Mouse (Mus musculus): Measurements from ENCODE around the gene Camkk1.

The Camkk1 gene

DNA sequence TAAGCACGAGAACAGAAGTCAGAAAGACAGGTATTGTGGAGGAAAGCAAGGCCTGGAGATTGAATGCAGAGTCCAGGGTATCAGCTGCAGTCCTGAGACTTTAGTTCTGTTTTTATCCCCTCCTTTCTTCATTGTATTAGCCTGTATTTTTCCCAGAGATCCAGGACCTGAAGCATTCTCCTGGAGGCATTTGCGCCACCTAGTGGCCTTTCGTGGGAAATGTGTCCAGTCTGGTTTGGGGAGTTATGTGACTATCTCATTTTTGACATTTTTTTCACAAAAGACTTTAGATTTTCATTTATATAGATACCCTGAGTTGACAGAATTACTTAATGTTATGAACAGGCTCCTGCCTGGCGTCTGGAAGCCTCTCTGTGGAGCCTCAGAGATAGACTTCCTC, 30.5 kb downstream of the Camkk1 start:
- DNase-seq (ENCODE audit: low spot score): peak; percentile 86

DNA sequence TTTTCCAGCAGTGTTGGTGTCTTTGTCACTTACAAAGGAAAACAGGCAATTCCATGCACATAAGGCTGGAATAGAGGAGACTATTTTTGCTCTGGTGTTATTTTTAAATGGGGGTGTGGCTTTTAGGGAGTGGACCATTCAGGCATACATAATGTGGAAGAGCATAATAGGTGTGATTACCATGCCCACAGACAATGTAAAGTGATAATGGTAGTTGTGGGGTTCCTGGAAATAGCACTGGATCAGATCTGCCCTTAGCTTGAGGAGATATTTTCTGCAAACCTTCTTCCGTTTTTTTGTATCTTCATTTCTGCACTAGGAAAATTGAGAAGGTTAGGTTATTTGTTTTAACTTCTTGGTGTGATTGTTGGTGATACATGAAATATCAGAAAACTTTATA, 34.0 kb downstream of the Camkk1 start:
- no peak for DNase-seq (ENCODE audit: low spot score)

DNA sequence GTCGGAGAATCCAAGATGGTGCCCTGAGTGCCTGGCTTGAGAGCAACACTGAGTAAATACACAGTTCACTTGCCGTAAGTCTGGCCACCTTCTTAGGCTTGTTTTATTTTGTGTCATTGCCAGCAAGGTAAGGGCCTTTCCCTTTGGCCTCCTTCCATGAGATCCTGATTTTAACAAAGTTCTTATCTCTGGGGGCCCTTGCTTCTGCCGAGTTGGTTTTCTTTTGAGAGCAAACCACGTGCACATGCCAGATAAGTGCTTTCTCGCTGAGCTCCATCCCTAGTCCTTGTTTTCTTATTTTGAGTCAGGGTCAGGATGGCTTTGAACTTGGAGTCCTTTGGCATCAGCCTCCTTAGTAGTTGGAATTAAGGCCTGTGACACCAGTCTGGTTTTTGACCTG, 38.9 kb downstream of the Camkk1 start:
- no peak for DNase-seq (ENCODE audit: low spot score)

DNA sequence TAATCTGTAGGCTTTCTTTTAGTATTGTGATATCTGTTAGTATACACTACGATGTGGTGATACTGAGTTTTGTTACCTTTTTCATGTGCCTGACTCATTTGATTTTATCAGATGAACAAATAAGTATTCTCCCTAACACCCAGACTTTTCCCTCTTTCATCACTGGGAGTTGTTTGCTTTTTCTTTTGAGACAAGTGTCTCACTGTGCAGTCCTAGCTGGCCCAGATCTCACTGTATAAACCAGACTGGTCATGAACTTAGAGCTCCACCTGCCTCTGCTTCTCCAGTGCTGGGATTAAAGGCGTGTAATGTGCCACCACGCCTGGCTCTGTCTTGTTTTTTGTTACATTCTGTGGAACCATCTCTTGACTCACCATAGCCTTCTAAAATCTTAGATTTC, 40.8 kb downstream of the Camkk1 start:
- no peak for DNase-seq (ENCODE audit: low spot score)

DNA sequence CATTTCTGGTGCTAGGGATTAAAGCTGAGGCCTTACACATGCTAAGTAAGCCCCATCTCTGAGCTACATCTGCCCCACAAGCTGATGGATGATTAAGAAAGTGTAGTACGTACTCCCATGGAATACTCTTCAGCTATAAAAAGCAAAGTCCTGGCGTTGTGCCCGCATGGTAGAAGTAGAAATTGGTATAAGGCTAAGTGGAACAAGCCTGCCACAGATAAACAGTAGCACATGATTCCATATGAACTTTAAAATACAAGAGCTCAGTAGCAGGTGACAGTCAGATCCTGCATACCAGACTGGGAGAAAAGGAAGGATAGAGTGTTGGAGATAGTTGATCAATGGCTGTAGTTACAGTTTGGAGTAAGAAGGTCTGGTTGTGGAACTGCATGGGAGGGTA, 42.6 kb downstream of the Camkk1 start:
- no peak for DNase-seq (ENCODE audit: low spot score)

DNA sequence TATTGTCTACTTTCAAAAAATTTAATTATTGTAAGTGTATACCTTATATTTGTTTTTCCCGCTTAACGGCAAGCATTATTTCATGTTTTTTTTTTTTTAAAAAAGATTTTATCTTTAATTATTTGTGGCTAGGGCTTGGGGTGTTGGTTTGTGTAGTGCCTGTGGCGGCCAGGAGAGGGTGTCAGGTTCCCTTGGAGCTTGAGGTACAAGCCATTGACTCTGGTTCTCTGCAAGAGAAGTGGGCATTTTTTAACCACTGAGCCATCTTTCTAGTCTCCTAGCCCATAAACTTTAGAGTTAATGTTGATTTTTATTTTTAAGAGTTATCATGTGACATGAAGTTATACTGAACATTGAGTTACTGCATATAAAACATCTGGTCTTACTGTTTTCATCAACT, 53.0 kb downstream of the Camkk1 start:
- peak; percentile 13 for DNase-seq (ENCODE audit: low spot score)

DNA sequence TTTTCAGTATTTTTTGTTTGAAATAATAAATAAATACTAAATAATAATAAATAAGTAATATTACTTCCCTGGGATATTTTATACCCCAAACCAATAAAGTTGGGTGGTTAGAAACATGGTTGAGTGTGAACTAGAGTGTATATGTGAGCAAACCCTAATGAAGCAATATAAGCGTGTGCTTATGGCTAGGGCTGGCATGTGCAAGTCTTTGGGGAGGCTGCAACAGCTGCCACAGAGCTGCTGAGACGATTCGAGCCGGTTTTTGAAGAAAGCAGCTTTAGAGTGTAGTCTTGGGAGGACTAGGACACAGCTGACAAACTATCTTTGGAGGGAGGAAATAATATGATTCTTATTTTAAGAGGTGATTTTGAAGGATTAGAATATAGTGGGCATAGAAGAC, 57.5 kb downstream of the Camkk1 start:
- no peak for DNase-seq (ENCODE audit: low spot score)

DNA sequence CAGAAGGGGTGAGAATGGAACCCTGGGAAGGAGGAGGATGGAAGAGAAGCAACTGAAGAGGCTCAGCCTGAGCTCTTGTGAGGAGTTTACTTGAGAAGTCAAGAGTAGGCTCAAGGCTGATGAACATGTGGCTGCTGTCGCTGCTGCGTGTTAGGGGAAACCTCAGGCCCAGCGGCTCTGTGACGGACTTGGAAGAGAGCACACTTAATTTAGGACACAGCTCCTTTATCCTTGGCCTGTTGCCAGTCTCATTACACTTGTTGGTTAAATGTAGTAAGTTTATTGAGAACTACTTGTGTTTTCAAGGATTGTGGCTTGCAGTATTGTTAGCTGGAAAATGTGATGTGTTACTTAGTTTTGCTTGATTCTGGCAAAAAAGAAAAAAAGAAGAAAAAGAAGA, 57.9 kb downstream of the Camkk1 start:
- peak; percentile 9 for DNase-seq (ENCODE audit: low spot score)

DNA sequence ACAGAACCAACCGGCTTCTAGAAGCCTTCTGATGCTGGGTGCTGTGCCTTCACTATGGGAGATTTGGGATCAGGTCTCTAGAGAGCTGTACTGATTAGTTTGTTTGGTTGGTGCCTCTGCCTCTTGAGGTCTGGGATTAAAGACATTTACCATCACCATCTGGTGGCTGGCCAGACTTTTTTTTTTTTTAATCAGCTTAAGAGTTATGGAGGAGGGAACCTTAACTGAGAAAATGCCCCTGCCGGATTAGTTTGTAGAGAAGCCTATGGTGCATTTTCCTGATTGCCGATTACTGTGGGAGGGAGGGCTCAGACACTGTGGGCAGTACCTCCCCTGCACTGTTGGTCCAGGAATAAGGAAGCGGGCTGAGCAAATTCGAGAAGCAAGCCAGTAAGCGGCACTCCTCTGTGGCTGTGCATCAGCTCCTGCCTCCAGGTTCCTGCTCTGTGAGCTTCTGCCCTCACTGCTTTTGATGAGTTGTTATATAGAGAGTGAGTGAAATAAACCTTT, 58.5 kb downstream of the Camkk1 start:
- peak; percentile 46 for DNase-seq (ENCODE audit: low spot score)

DNA sequence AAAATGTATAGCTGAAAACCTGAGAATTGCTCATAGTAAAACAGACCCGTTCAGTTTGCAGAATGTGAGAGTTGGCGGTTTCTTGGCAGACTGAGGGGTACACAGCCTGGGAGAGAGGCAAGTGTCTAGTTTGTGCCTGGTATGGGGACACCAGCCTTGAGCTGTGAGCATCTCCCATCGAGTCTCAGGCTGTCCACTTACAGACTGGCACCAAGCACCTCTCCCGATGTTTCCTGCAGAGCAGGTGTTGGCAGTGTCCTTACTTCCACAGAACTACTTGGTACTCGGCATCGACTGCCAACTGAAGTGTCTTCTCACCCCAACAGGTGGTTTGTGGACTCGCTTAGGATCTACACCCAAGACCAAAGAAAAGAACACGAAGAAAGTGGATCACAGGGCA, 59.8 kb downstream of the Camkk1 start:
- DNase-seq (ENCODE audit: low spot score): no peak

DNA sequence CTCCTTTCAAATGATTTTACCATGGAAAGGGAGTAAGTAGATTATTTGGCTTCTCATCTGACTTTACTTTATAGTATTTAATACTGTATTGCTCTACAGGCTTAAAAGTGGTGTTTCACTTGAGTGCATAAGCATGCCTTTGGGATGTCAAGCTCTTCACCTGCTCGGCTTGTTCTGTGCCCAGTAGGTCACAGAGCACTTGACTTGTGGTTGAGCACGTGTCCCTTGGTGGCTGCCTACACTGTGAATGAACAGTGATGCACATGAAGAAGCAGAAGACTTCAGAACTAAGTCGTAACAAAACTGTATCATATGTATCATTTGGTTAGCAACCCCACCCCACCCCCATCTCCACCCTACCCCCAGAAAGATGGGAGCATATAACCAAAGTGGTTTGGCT, 61.5 kb downstream of the Camkk1 start:
- no peak for DNase-seq (ENCODE audit: low spot score)

DNA sequence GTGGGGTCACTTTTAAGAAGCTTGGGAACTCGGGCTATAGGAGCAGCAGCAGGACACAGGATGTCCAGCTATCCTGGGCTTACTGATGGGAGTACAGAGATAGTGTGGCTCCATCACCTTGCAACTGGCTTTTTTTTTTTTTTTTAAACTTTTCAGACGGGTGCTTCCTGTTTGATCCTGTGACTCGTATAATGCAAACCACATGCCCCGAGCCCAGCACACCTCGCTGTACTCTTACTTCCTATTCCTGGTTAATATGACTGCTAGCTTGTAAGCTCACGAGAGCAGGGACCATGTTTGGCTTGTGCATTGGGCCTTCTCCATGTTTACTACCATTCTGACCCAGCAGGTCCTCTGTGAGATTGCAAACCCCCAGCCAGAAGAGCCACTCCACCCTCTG, 65.5 kb downstream of the Camkk1 start:
- DNase-seq (ENCODE audit: low spot score): no peak

DNA sequence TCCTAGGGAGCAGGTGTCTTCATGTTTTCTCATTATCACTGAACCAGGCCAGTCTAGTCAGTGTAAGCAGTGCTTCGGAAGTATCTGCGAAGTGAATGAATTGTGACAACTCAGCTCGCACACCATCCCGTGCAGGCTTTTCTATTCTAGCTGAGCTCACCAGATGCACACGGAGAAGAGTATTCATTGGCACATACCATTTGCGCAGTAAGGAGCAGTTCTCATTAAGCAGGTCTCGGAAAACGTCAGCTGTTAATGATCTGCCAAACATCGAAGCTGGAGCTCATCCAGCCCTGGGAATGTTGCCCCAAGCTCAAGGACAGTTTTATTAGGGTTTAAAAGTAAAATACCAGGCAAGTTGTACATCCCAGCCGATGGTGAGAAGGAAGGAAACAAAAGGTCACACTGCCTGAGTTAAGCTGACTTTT, 66.0 kb downstream of the Camkk1 start:
- DNase-seq (ENCODE audit: low spot score): no peak

DNA sequence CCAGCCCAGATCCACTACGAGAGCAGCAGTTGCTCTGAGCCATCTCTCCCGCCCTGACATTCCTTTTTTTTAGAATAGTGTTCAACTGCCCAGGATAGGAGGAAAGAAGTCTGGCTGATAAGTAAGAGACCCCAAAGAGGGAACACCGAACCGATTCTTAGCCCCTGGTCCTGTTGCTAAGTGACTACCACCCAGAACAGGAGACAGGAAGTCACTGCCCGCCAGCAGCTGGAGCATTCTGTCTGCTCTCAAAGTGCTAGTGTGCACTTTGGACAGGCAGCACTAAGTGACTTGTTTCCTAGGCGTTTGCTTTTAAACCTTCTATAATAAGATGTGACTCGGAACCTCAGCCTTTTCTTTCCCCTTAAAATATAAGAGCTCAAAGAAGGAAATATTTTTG, 66.6 kb downstream of the Camkk1 start:
- no peak for DNase-seq (ENCODE audit: low spot score)

DNA sequence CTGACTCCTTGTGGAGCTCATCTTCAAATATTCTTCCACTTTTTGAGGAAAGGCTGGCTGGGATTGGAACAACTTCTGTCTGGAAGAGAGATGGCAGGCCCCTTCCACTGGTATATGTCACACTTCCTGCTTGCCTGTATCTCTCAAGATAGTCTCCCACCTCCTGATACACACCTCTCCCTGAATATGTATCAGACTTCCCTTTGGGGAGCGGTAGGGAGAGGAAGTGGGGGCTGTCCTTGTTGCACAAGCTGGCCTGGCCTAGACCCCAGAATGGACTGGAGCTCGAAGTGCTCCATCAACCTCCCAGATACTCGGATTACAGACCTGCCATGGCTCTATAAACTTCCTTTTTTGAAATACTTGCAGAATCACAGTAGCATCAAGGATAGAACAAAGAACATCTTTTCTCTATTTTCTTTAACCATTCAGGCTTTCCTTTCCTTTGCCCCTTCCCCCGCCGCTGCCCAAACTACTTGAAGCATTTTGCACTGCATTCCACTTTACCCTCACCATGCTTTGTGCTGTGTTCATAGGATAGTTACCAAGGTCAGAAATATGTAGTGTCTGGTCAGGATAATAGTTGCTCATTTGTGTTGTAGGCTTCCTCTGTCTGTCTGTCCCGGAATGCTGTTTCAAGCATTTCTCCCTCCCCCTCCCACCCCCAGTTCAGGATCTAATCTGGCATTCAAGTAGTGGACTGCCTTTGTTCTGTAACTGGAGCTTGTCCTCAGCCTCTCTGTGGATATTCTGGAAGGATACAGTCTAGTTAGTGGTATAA, 69.1 kb downstream of the Camkk1 start:
- DNase-seq (ENCODE audit: low spot score): no peak

DNA sequence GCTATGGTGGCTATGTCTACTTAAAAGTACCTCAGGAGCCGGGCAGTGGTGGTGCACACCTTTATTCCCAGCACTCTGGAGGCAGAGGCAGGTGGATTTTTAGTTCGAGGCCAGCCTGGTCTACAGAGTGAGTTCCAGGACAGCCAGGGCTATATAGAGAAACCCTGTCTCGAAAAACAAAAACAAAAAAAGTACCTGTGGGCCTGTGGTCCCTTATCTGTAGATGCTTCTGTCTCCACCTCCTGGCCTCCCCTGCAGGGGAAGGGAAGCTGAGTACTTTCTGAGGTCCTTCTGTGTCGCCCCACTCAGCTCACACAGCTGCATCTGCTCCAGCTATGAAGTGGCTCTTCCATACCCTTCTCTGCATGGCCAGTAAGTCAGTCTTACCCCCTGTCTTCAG, 71.5 kb downstream of the Camkk1 start, which contains the start of gene Itgae:
Gene Itgae, plus strand, starts transcription at position 301 of the 400 bp plus-strand sequence.
- DNase-seq (ENCODE audit: low spot score): no peak

DNA sequence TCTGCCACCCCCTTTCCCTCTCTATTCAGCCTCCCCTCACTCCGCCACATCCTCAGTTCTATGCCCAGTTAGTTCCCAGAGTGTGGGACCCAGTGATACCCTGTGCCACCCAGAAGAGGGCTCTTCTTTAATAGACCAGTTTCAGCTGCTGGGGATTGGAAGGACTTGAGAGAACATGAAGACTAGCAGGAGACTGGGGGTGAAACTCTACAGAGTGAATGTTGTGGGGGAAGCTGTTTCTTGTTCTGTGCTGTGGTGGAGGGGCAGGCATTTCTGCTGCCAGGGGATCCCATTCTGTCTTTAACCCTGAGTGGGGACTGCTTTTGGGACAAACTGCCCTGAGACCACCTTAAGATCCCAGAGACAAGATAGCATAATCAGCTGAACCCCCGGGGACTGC, 72.0 kb downstream of the Camkk1 start:
- DNase-seq (ENCODE audit: low spot score): no peak

Measured in MN1 (cell line).